In the genomic region with DNA sequence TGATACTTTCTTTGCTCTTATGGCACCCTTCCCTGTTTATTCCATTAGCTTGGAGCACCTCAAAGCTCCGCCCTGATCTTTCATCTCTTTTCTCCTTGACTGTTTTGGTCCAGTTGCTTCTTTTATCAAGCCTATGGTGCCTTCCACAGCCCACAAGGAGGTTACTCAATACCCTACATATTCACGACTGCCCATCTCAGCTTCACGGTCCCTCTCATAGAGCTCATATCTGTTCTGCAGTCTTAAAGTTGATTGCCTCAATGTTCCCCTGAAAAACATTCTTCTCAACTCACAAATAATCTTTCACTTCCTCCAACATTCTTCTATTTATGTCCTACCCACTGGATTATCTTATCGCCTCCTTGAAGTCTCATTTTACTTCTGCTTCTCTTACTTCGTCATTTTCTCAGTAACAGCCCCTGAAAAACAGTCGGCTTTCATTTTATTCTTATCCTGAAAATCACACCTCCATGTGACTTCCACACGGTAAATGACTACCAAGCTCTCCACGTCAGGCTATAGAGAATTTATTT, we compare ENCODE assay signal across 20 mouse cellular contexts. TPM values are rescaled to one million over a fixed set of nuclear protein-coding genes. Genes with fewer than 3 reads are reported as not detected.
DNase-seq lines count a peak whose midpoint lies in the region; ATAC-seq lines count a peak whose summit lies in the region.
"Had no signal": no experiment of that assay in that cellular context is flagged by ENCODE, and none has a peak within 500 bp of the region (broad histone marks: within the 10 kb centered on the region; RNA-seq: fewer than 3 reads in every experiment).

No protein-coding gene starts in this region.

- DNase-seq in MEL-GATA-1-ER (ENCODE audit: extremely low read depth, low read depth), result peak; percentile 46
- DNase-seq in testis, postnatal 10 days (ENCODE audit: low spot score), result no peak
- no peak for DNase-seq in thymus, postnatal 4 days
- DNase-seq in gastrocnemius, adult 8-10 months (ENCODE audit: low spot score in 2 of 2), result no peak
- DNase-seq: adrenal gland, adult 8-10 months; adrenal gland, postnatal 25 days; B cell, adult 2 months; cerebellum, adult 18-20 months; cerebellum, adult 9-10 months; cerebellum, postnatal 14 days; embryo, embryonic 11 days; gastrocnemius, postnatal 10 days; gastrocnemius, postnatal 36 days; heart, adult 11 months had no signal

- ATAC-seq in granulocyte monocyte progenitor cell, adult 5-6 weeks (replicated peaks; ENCODE audit: poor library complexity, severe bottlenecking), result peak; percentile 66
- peak; percentile 66 for ATAC-seq in megakaryocyte progenitor cell, adult 5-6 weeks (replicated peaks; ENCODE audit: poor library complexity)
- ATAC-seq: activated CD4-positive, CD25-positive, alpha-beta regulatory T cell, adult 4 months; forebrain, embryonic 15.5 days; hindbrain, embryonic 16.5 days; intestine, embryonic 15.5 days had no signal

RNA-seq across cellular contexts. Expression of a gene that starts 37.2 kb away (rescaled TPM):
- total RNA-seq in granulocyte monocyte progenitor cell, adult 5-6 weeks (2014; fragmentation: Nextera tagmentation), result 22.7 and 25.0 TPM in 2 replicates
- 22.4 and 37.0 TPM in 2 replicates for total RNA-seq in granulocyte monocyte progenitor cell, adult 5-6 weeks (2017)
- 21.4 TPM in 2 replicates for total RNA-seq in megakaryocyte progenitor cell, adult 5-6 weeks (2015)
- total RNA-seq in megakaryocyte progenitor cell, adult 5-6 weeks (2017), result 21.1 and 28.5 TPM in 2 replicates
- total RNA-seq in gastrocnemius, adult 8-10 months (2022), result 1 to 10 TPM; 1.2 to 3.1 (median 1.2) TPM

Comparison
In these comparisons a context has a peak if more than half of its experiments do, and no peak if none do; other contexts are left out.
1. RNA of a gene that starts 37.2 kb away (total RNA-seq): 22.4 to 37.0 TPM in granulocyte monocyte progenitor cell, adult 5-6 weeks and 21.1 to 28.5 TPM in megakaryocyte progenitor cell, adult 5-6 weeks; 1.2 to 3.1 TPM in gastrocnemius, adult 8-10 months; every median in the first group is over 4 times any median in the second.